Mouse (Mus musculus): ENCODE measurements around the gene Crtap. TPM values are rescaled to one million over a fixed set of nuclear protein-coding genes. Genes with fewer than 3 reads are reported as not detected.
"Not testable (repeated sequence)": the region's sequence is repeated elsewhere in the genome, so short reads cannot be mapped to it uniquely, and the experiment has no call there.

The Crtap gene
- total RNA-seq, 1 experiment from 2014 or later, result 103 TPM

- no peak for DNase-seq
These were observed 4.8 kb upstream of the Crtap start for GRCm38 (mm10) chr9:114395258-114395657.

- no peak for DNase-seq
These were observed 4.2 kb upstream of the Crtap start for GRCm38 (mm10) chr9:114394677-114395076.

GRCm38 (mm10) chr9:114394136-114394535 is 3.7 kb upstream of the Crtap start:
- DNase-seq, result not testable (repeated sequence)

- DNase-seq, result no peak
These were observed 237 bp upstream of the Crtap start for GRCm38 (mm10) chr9:114390749-114391075.

- no peak for DNase-seq
These were observed 1.0 kb downstream of the Crtap start for GRCm38 (mm10) chr9:114389371-114389904.

- no peak for DNase-seq
These were observed 1.6 kb downstream of the Crtap start for GRCm38 (mm10) chr9:114388701-114389370.

- no peak for DNase-seq
These were observed 2.2 kb downstream of the Crtap start for GRCm38 (mm10) chr9:114388288-114388687.

GRCm38 (mm10) chr9:114387086-114387485 is 3.4 kb downstream of the Crtap start:
- DNase-seq, result peak; percentile 10

- DNase-seq, result no peak
These were observed 5.3 kb downstream of the Crtap start for GRCm38 (mm10) chr9:114385160-114385559.

GRCm38 (mm10) chr9:114384691-114385090 is 5.8 kb downstream of the Crtap start:
- no peak for DNase-seq

GRCm38 (mm10) chr9:114382936-114383710 is 7.4 kb downstream of the Crtap start:
- DNase-seq, result no peak

GRCm38 (mm10) chr9:114380881-114381733 is 9.4 kb downstream of the Crtap start:
- no peak for DNase-seq

GRCm38 (mm10) chr9:114379871-114380270 is 10.6 kb downstream of the Crtap start:
- DNase-seq, result no peak

GRCm38 (mm10) chr9:114377168-114377567 is 13.3 kb downstream of the Crtap start:
- DNase-seq, result no peak

GRCm38 (mm10) chr9:114375276-114375962 is 15.1 kb downstream of the Crtap start:
- DNase-seq, result no peak

- not testable (repeated sequence) for DNase-seq
These were observed 18.8 kb downstream of the Crtap start for GRCm38 (mm10) chr9:114371717-114372116.

- DNase-seq, result not testable (repeated sequence)
These were observed 21.1 kb downstream of the Crtap start for GRCm38 (mm10) chr9:114369389-114369788.

- no peak for DNase-seq
These were observed 22.0 kb downstream of the Crtap start for GRCm38 (mm10) chr9:114368471-114368858.

GRCm38 (mm10) chr9:114367783-114368470 is 22.5 kb downstream of the Crtap start:
- peak; percentile 88 for DNase-seq

- not testable (repeated sequence) for DNase-seq
These were observed 60.6 kb downstream of the Crtap start, which contains the start of gene Bcl2a1c for GRCm38 (mm10) chr9:114329855-114330254. Bcl2a1c (plus strand) TSS chr9:114330135.

- DNase-seq, result not testable (repeated sequence)
These were observed 62.1 kb downstream of the Crtap start for GRCm38 (mm10) chr9:114328332-114328731.
